ENCODE assay signal across 26 mouse cellular contexts in genomic region chr6:140489570-140489969, GRCm38 (mm10).
DNase-seq lines count a peak whose midpoint lies in the region; ATAC-seq and TF ChIP-seq lines count a peak whose summit lies in the region.
"Had no signal": no experiment of that assay in that cellular context is flagged by ENCODE, and none has a peak within 500 bp of the region (broad histone marks: within the 10 kb centered on the region; RNA-seq: fewer than 3 reads in every experiment).

No protein-coding gene starts in this region.

- intact Hi-C loops in left cerebral cortex, adult 2 months (cut with DNase I): no loop called here
- intact Hi-C loops in left cerebral cortex, postnatal 36 days (cut with DNase I): no loop called here

- peak; percentile 55 for ATAC-seq in common myeloid progenitor, adult 5-6 weeks (replicated peaks; ENCODE audit: low read depth, poor library complexity, severe bottlenecking)
- peak; percentile 61 for ATAC-seq in megakaryocyte, adult 5-6 weeks (ENCODE audit: poor library complexity, severe bottlenecking)
- ATAC-seq: forebrain, embryonic 13.5 days; forebrain, embryonic 16.5 days; intestine, embryonic 15.5 days; Patski had no signal

- H3K27ac ChIP-seq in left cerebral cortex, adult 2 months: peak overlapping the region; percentile 87
- H3K27ac ChIP-seq: forebrain, embryonic 10.5 days; forebrain, embryonic 13.5 days; heart, embryonic 10.5 days; heart, embryonic 13.5 days; hindbrain, embryonic 12.5 days; hindbrain, embryonic 15.5 days; intestine, embryonic 15.5 days had no signal

- no peak for TF ChIP-seq CTCF in left cerebral cortex, adult 2 months (IDR thresholded peaks at IDR 0.05)

- no peak overlapping the region for H3K4me3 ChIP-seq in left cerebral cortex, adult 2 months
- H3K4me3 ChIP-seq: forebrain, embryonic 10.5 days; forebrain, embryonic 13.5 days; heart, embryonic 10.5 days; heart, embryonic 13.5 days; hindbrain, embryonic 12.5 days; hindbrain, embryonic 15.5 days; intestine, embryonic 15.5 days had no signal

- no peak for DNase-seq in left cerebral cortex, adult 2 months (ENCODE audit: extremely low spot score in 1 of 2, low spot score in 2 of 2)
- no peak for DNase-seq in left cerebral cortex, postnatal 36 days (ENCODE audit: low spot score in 2 of 2)
- no peak for DNase-seq in layer of hippocampus, postnatal 25 days (ENCODE audit: extremely low spot score in 1 of 2, low spot score in 1 of 2)
- DNase-seq in adrenal gland, adult 2 months: no peak
- DNase-seq: adrenal gland, postnatal 14 days; B cell, adult 2 months; cerebellum, adult 11-12 months; cerebellum, adult 8-10 months; cerebellum, postnatal 10 days; cerebellum, postnatal 36 days; gastrocnemius, postnatal 10 days; gastrocnemius, postnatal 36 days; heart, adult 18-20 months; heart, postnatal 14 days; heart, postnatal 4 days had no signal
